Mouse (Mus musculus) macrophage (primary cell): ENCODE data around the gene Anxa11. TPM values are rescaled to one million over a fixed set of nuclear protein-coding genes. Genes with fewer than 3 reads are reported as not detected.
"Not testable (repeated sequence)": the region's sequence is repeated elsewhere in the genome, so short reads cannot be mapped to it uniquely, and the experiment has no call there.

Source experiments
- H3K27ac ChIP-seq: fragments of 350-480 bp; formaldehyde crosslinking; 2 replicates; pipeline ENCODE4 v1.9.0; 2021
- H3K36me3 ChIP-seq: fragments of 350-480 bp; formaldehyde crosslinking; 2 replicates; pipeline ENCODE4 v1.9.0; 2021; ENCODE audit errors: inconsistent target
- H3K4me3 ChIP-seq: fragments of 350-480 bp; formaldehyde crosslinking; 2 replicates; pipeline ENCODE4 v1.9.0; 2021; ENCODE audit errors: inconsistent target
- H3K79me2 ChIP-seq: fragments of 350-480 bp; formaldehyde crosslinking; 2 replicates; pipeline ENCODE4 v1.9.0; 2021; ENCODE audit errors: inconsistent target
- WGBS: methylation state at CpG from one replicate; pipeline ENCODE4 v1.1.7; 2026; ENCODE audit warnings: inconsistent platforms; ENCODE audit not compliant: missing documents; 5-methylcytosine and 5-hydroxymethylcytosine counted together
- polyA plus RNA-seq: library from polyadenylated mRNA; stranded (reverse); fragments of 250-400 nt; gene quantifications from 3 replicates; pipeline ENCODE4 v1.2.4, GENCODE M21; 2018; ENCODE audit warnings: inconsistent platforms

Anxa11 gene
- polyA plus RNA-seq, 1 experiment from 2014 or later, result 77.1 TPM

DNA sequence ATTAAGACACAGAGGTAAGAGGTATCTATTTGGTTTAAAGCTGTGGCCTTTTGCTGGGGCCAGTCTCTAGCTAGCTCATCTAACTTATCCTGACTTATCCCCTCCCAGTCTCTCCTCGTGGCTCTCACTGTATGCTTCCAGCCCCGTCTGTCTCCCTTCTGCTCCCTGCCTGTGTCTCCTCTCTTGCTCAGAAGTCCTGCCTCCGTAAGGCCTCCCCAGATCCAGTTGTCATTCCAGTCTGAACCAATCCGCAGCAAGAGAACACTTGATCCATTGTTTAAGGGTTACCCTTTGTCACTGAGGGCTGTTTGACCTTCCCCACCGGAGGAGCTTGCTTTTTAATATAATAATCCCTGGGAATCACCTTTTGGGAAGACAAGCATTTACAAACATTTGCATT lies 17.0 kb upstream of the Anxa11 start:
- no peak overlapping the region for H3K27ac ChIP-seq
- 91% methylated on average over 5 of the region's 5 CpGs for WGBS

DNA sequence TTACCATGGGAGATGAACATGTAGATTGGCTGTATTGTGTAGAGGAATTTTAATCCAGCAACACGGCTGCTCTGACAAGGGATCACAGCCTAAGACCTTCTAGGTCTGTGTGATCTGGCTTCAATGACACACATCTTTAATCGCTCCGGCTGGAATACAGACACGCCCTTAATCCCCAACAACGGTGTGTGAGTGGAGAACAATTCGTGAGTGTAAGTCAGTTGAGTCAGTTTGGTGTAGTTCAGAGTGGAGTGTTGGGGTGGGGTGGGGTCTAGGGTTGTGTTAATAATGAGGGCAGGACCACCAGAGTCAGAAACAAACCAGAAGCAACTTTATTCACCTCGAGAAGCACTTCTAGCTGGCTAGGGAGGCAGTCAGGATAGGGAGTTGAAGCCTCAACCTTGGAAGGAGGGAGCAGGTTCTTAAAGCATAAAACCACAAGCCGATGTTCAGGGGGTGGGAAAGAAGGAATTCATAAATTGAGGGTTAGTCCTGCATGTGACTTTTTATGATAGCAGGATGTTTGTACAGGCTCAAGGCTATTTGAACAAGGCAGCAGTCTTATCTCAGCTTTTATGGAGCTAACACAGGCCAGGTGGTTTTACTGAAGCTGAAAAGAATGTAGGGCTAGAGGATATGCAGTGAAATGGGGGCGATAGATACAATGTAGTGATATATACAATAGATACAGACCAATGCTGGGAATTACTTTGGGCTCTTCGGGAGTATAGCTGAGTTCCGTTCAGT lies 15.9 kb upstream of the Anxa11 start:
- no peaks in the 10 kb centered on the region for H3K79me2 ChIP-seq
- 85% methylated on average over 11 of the region's 11 CpGs for WGBS

More for the DNA sequence above, 17.0 kb upstream of the Anxa11 start:
- Histone ChIP-seq H3K36me3 (no peaks in the 10 kb centered on the region), H3K4me3 (no peak overlapping the region), H3K79me2 (no peaks in the 10 kb centered on the region)

DNA sequence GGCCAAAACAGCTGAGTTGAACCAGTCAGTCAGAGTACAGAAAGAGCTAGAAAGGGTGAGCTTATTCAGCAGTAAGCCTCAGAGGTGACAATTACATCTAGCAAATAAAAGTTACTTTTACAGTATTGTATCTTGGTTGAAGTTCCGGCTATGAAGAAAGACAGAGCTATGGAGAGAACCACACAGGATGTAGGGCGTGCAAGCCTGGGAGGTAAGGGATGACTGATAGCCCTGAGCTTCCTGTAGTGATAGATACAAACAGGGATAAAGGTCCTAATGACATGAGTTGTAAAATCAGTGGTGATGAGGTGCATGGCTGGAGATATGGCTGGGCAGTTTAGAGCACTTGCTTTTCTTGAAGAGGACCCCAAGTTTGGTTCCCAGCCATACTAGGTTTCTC lies 15.1 kb upstream of the Anxa11 start:
- no peaks in the 10 kb centered on the region for H3K36me3 ChIP-seq
- no peak overlapping the region for H3K4me3 ChIP-seq
- no peak overlapping the region for H3K27ac ChIP-seq
- 100% methylated on average over 2 of the region's 2 CpGs for WGBS
- H3K79me2 ChIP-seq, result no peaks in the 10 kb centered on the region

More for the DNA sequence above, 15.9 kb upstream of the Anxa11 start:
- H3K36me3 ChIP-seq, result no peaks in the 10 kb centered on the region
- H3K27ac ChIP-seq, result no peak overlapping the region
- H3K4me3 ChIP-seq, result no peak overlapping the region

DNA sequence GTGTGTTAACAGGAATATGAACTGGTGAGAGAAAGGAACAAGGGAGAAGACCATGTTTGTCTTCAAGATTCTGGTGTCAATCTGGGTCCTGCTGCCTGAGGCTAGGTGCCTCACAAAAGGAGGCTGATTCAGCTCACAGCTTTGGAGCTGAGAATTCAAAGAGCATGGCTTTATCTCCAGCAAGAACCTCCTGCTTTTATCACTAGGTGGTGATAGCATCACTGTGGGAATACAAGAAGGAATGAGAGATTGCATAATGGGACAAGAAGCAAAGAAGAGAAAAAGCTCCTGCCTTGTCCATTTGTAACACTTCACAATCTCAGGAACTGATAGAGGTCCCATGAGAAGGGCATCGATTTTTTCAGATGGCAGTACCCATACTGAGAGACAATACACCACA lies 10.6 kb upstream of the Anxa11 start:
- 100% methylated on average over 1 of the region's 1 CpGs for WGBS
- H3K36me3 ChIP-seq, result no peaks in the 10 kb centered on the region
- no peak overlapping the region for H3K27ac ChIP-seq
- no peak overlapping the region for H3K4me3 ChIP-seq
- H3K79me2 ChIP-seq, result no peaks in the 10 kb centered on the region

DNA sequence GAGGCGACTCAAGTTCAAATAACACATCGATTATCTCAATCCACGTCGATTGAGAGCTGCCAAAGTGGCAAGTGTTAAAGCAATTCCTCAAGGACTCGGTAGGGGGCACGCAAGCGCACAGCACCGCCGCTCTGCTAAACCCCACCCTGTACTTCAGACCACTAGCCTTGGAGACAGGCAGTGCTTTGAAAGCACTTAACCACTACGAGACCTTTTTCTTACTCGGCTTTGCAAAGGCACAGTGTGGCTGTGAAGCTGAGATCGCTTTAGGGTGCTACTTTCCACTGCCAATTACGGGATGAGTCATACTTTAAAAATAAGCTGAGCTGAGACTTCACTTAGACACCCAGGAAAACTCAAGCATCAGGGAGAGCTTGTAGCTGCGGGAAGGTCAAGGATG lies 9.7 kb upstream of the Anxa11 start:
- 8% methylated on average over 14 of the region's 14 CpGs for WGBS
- H3K36me3 ChIP-seq, result no peaks in the 10 kb centered on the region
- H3K27ac ChIP-seq, result no peak overlapping the region
- no peaks in the 10 kb centered on the region for H3K79me2 ChIP-seq
- no peak overlapping the region for H3K4me3 ChIP-seq

DNA sequence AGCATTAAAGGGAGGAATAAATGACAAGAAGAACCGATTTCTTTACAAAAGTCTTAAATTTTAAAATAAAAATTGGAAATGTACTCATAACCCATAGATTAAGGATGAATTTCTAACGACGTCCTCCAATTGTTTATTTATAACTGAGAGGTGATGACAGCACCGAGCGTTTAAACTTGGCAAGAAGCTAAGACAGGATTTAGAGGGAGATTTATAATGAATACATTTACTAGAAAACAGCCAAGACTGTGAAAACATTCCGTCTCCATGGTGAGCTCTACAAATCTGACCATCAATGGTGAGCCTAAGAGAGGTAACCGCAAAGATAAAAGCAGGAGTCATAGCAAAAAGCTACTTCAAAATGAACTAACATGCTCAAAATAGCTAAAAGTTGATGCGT lies 3.5 kb upstream of the Anxa11 start:
- Histone ChIP-seq H3K36me3 (no peaks in the 10 kb centered on the region), H3K4me3 (no peak overlapping the region), H3K27ac (no peak overlapping the region), H3K79me2 (peaks cover 13% of the 10 kb centered on the region)
- 97% methylated on average over 8 of the region's 8 CpGs for WGBS

DNA sequence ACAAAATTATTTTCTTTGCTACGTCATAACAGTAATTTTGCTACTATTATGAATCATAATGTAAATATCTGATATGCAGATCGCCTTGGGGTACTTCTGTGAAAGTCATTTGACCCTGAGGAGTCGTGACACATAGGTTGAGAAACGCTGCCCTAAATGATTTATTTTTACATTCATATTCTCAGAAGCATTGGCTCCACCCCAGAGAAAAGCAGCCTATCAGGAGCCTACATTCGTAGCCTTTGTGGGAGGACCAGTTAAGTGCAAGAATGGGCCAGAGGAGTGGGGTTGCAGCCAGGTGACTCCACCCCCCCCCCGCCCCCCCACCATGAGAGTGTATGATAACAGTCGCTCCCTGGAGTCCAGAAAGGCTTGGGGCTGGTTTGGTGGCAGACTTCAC lies 2.2 kb upstream of the Anxa11 start:
- WGBS, result 88% methylated on average over 7 of the region's 7 CpGs
- no peak overlapping the region for H3K27ac ChIP-seq
- no peaks in the 10 kb centered on the region for H3K36me3 ChIP-seq
- H3K4me3 ChIP-seq, result no peak overlapping the region
- peaks cover 27% of the 10 kb centered on the region for H3K79me2 ChIP-seq

DNA sequence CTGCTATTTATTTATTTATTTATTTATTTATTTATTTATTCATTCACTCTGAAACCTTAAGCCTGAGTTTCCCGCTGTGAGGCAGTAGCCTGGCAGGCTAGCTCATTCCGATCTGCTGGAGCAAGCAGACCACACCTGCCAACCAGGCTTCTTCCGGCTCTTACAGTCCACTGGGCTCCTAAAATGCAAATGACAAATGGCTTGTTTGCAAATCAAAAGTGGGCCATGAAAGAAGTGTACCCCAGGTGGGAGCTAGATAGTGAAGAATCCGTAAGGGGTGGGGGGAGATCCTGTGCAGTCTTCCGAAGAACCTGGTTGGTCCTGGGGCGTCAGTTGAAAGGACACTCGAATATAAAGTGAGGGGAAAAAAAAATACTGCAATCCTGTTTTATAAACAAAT lies 995 bp upstream of the Anxa11 start:
- H3K79me2 ChIP-seq, result peaks cover 39% of the 10 kb centered on the region
- no peak overlapping the region for H3K27ac ChIP-seq
- no peak overlapping the region for H3K4me3 ChIP-seq
- H3K36me3 ChIP-seq, result no peaks in the 10 kb centered on the region
- WGBS, result 98% methylated on average over 7 of the region's 7 CpGs

DNA sequence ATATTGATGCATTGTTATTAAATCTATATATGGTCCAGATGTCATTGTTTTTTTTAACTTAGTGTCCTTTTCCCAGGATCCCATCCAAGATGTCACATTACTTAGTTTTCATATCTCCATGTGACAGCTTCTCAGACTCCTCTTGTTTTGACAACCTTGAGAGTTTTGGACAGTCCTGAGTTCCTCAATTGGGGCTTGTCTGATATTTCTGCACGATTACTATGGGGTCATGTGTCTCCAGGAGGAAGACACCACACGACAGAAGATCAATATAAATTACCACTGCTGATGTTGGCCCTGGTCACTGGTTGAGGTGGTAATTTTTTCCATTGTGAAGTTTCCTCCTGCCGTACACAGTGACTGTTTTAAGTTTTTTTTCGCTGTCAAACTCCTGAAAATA lies 377 bp upstream of the Anxa11 start:
- peak overlapping the region; percentile 89 for H3K4me3 ChIP-seq
- H3K36me3 ChIP-seq, result no peaks in the 10 kb centered on the region
- 0% methylated on average over 3 of the region's 4 CpGs for WGBS

DNA sequence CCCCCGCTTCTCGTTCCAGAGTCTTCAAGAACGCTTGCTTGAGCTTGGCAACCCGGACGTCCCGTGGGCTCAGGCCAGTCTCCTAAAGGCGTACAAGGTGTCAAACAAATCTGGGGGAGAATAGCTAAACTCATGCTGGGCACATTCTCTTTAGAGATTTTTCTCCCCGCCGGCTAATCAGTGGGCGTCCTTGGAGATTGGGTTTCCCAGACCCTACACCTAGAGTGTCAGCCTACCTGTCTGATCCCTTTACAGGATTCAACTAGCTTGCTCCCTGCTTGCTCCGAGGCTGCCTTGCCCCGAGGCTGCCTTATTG lies 690 bp downstream of the Anxa11 start:
- H3K4me3 ChIP-seq, result peak overlapping the region; percentile 89
- peak overlapping the region; percentile 43 for H3K27ac ChIP-seq
- 9% methylated on average over 12 of the region's 12 CpGs for WGBS
- H3K79me2 ChIP-seq, result peaks cover 54% of the 10 kb centered on the region
- H3K36me3 ChIP-seq, result no peaks in the 10 kb centered on the region

More for the DNA sequence above, 377 bp upstream of the Anxa11 start:
- Histone ChIP-seq H3K27ac (no peak overlapping the region), H3K79me2 (peaks cover 45% of the 10 kb centered on the region)

DNA sequence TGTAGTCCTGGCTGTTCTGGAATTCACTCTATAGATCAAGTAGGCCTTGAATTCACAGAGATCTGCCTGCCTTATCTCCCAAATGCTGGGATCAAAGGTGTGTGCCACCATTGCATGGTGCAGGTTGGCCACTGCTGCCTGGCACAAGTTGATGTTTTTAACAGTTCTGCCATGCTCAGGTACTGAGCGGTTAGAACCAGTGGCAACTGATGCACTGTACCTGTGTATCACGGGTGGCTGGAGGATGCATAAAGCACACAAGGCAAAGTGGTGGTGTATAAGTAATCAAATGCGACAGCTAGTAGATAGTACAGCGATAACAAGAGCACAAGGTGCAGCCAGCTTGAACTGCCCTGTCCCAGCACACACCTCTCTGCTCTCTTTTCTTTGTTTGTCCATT lies 2.4 kb downstream of the Anxa11 start:
- H3K36me3 ChIP-seq, result no peaks in the 10 kb centered on the region
- 94% methylated on average over 4 of the region's 4 CpGs for WGBS

DNA sequence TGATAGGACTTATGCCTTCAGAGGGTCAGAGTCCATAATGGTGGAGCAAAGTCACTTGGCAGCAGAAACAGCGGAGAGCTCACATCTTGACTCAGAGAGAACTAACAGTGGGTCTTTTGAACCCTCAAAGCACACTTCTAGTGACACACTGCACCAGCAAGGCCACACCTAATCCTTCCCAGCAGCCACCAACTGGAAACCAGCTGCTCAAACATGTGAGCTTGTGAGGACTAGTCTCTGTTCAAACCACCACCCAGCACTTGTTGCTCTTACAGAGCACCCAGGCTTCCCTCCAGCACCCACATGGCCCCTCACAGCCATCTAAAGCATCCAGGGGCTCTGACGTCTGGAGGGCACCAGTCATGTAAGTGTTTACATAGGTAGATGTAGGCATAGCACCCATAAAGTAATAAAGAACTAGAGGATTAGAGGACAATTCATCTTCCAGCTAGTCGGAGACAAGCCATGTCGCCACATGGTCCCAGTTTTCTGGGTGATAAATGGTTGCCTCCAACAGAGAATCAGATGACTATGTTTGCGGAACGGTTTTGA lies 4.0 kb downstream of the Anxa11 start:
- 95% methylated on average over 6 of the region's 6 CpGs for WGBS
- no peaks in the 10 kb centered on the region for H3K36me3 ChIP-seq

More for the DNA sequence above, 2.4 kb downstream of the Anxa11 start:
- H3K79me2 ChIP-seq, result peaks cover 67% of the 10 kb centered on the region
- H3K4me3 ChIP-seq, result no peak overlapping the region
- no peak overlapping the region for H3K27ac ChIP-seq

DNA sequence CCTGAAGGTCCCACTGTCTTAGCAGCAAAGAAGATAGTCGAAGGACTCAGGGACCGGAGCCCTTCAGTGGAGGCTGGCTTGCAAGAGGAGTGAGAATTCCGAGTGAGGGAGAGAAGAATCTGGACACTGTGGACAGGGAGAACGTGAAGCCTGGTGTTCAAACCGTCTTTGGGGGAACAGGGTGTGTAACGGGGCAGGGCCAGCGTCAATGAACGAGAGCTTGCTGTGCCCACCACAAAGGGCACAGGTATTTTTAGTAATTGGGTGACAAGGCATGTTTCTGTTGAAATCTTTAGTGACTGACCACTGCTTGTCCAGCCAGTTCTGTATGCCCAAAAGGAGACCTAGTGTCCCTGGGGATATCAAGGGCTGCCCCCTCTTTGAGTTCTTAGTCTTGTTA lies 4.6 kb downstream of the Anxa11 start:
- 90% methylated on average over 8 of the region's 8 CpGs for WGBS
- H3K36me3 ChIP-seq, result no peaks in the 10 kb centered on the region
- peaks cover 88% of the 10 kb centered on the region for H3K79me2 ChIP-seq
- no peak overlapping the region for H3K27ac ChIP-seq
- H3K4me3 ChIP-seq, result no peak overlapping the region

More for the DNA sequence above, 4.0 kb downstream of the Anxa11 start:
- Histone ChIP-seq H3K4me3 (no peak overlapping the region), H3K27ac (no peak overlapping the region), H3K79me2 (peaks cover 82% of the 10 kb centered on the region)

DNA sequence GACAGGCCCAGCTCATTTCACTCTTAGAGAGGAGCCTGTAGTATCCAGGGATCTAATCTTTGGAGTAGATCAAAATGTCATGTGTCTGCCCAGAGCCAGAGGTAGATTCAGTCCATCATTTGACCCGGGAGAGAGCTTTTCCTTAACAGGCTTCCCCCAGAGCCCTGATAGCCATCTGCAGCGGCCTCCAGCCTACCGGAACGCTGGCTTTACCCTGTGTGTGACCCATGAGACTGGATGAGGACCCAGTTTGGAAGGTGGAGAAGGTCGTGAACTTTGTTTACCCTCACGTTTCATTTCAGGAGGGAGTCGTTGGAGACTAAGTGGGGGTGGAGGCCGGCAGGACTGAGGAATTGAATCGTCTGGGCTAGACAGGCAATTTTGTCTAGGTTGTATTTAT lies 5.7 kb downstream of the Anxa11 start:
- H3K4me3 ChIP-seq, result no peak overlapping the region
- no peaks in the 10 kb centered on the region for H3K36me3 ChIP-seq
- H3K79me2 ChIP-seq, result peaks cover 94% of the 10 kb centered on the region
- no peak overlapping the region for H3K27ac ChIP-seq
- WGBS, result 95% methylated on average over 9 of the region's 9 CpGs

DNA sequence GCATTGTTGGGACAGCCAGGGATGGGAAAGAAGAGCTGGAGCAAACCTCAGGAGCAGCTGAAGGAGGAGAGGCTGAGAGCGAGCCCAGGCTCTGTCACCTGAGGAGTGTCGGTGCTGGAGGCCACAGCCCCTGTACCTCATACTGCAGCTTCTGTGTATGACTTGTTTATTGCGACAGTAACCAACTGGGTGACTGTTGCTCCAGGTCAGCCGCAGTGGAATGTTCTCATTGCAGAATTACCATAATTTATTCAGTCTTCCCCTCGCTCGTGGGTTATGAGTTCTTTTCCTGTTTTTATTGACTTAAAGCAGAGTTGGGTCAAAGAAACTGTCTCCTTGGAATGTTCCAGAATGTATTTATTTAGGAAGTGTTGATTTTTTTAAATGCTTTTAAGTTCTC lies 6.3 kb downstream of the Anxa11 start:
- H3K4me3 ChIP-seq, result no peak overlapping the region
- WGBS, result 87% methylated on average over 6 of the region's 6 CpGs

DNA sequence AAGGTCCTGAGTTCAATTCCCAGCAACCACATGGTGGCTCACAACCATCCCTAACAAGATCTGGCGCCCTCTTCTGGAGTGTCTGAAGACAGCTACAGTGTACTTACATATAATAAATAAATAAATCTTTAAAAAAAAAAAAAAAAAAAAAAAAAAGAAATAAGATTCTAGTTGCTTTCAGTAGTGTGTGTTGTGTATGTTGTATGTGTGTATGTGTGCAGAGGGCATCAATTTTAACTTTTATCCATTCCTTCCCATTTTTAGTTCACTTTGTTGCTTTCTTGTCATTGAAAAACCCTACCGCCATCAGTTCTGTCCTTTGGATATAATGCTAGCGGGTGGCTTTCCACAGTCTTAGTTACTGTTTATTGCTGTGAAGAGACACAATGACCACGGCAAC lies 6.8 kb downstream of the Anxa11 start:
- not testable (repeated sequence) for H3K27ac ChIP-seq, H3K4me3 ChIP-seq, H3K36me3 ChIP-seq
- H3K79me2 ChIP-seq, result peaks cover 94% of the 10 kb centered on the region
- 97% methylated on average over 3 of the region's 4 CpGs for WGBS

More for the DNA sequence above, 6.3 kb downstream of the Anxa11 start:
- Histone ChIP-seq H3K36me3 (no peaks in the 10 kb centered on the region), H3K27ac (no peak overlapping the region), H3K79me2 (peaks cover 94% of the 10 kb centered on the region)
